Mouse (Mus musculus) urinary bladder, postnatal 4 days (tissue): ENCODE measurements around the gene Emid1.

Experiments used
- DNase-seq, 2 experiments: peaks; one replicate each; pipeline ENCODE4 v3.0.0; 2021 to 2022; ENCODE audit warnings: low spot score in 2 of 2

The Emid1 gene

GRCm38 (mm10) chr11:5064282-5065055 lies 87.6 kb downstream of the Emid1 start:
- no peak for DNase-seq

GRCm38 (mm10) chr11:5063561-5064281 lies 88.3 kb downstream of the Emid1 start:
- no peak for DNase-seq

GRCm38 (mm10) chr11:5062860-5063505 lies 89.1 kb downstream of the Emid1 start:
- no peak for DNase-seq

GRCm38 (mm10) chr11:5062326-5062725 lies 89.7 kb downstream of the Emid1 start:
- no peak for DNase-seq

GRCm38 (mm10) chr11:5061413-5062139 lies 90.5 kb downstream of the Emid1 start:
- peak; percentile 90 to 95 for DNase-seq

GRCm38 (mm10) chr11:5060756-5061412 lies 91.2 kb downstream of the Emid1 start:
- no peak for DNase-seq

- no peak for DNase-seq
Measured at GRCm38 (mm10) chr11:5059704-5060156, 92.3 kb downstream of the Emid1 start.

- no peak for DNase-seq
Measured at GRCm38 (mm10) chr11:5059230-5059629, 92.8 kb downstream of the Emid1 start.

- no peak for DNase-seq
Measured at GRCm38 (mm10) chr11:5058783-5059182, 93.3 kb downstream of the Emid1 start.

GRCm38 (mm10) chr11:5057856-5058641 lies 94.0 kb downstream of the Emid1 start, which contains the start of gene Rasl10a:
Gene Rasl10a, plus strand, starts transcription at chr11:5058128.
- no peak for DNase-seq

- DNase-seq: no peak
Measured at GRCm38 (mm10) chr11:5057541-5057855, 94.6 kb downstream of the Emid1 start.

- DNase-seq: no peak
Measured at GRCm38 (mm10) chr11:5057064-5057463, 95.0 kb downstream of the Emid1 start.
